Mouse (Mus musculus): ENCODE data around the gene Apba2. TPM values are rescaled to one million over a fixed set of nuclear protein-coding genes. Genes with fewer than 3 reads are reported as not detected.

The Apba2 gene
- total and polyA plus RNA-seq, 2 experiments from 2014 or later = 0.42 TPM; not detected in 1

DNA sequence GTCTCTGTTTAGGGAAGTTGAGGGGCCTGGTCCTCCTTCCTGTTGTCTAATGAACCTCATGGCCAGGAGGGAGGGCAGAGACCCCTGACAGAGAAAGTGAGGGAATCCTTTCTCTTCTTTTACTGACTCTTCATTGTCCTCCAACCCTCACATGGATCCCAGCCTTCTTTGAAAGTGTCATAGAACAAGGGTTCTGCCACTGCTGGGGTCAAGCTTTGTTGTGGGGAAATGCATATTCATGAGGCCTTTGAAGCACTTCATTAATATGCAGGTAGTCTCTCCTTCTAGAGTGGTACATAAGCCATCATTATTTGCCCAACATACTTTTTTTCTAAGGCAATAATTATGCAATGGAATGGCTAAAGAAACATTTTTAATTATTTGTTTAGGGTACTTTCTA lies 133.0 kb downstream of the Apba2 start:
- ATAC-seq (ENCODE audit: insufficient read depth, low read depth) = no peak
- TF ChIP-seq CTCF (IDR thresholded peaks at IDR 0.05; ENCODE audit: low read depth) = no peak
- TF ChIP-seq EP300 (IDR thresholded peaks at IDR 0.05; ENCODE audit: low read depth) = no peak

DNA sequence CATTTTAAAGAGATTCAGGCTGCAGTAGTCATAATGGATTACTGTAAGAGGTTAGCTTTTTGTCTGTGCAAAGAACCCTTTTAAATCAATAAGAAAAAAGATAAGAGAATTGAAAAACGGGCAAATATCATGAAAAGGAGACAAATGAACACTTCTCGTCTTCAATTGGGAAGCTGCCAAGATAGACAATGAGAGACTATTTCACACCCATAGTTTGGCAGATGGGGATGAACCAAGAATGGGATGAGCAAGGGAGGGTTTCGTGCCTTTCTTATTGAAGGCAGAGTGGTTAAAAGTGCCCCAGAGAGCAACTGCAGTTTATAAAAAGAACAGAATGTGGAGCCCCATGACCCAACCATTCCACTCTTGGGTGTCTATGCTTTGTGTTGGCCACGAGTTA lies 137.4 kb downstream of the Apba2 start:
- WGBS = 57% methylated on average over 4 of the region's 4 CpGs
- no peak for TF ChIP-seq EP300 (IDR thresholded peaks at IDR 0.05; ENCODE audit: low read depth)
- no peak for TF ChIP-seq CTCF (IDR thresholded peaks at IDR 0.05; ENCODE audit: low read depth)

More for the DNA sequence above, 133.0 kb downstream of the Apba2 start:
- H3K27ac ChIP-seq (ENCODE audit: low read depth) = no peak overlapping the region
- no peak overlapping the region for H3K4me3 ChIP-seq (ENCODE audit: low read depth, low read length)
- H3K4me1 ChIP-seq (ENCODE audit: control insufficient read depth, insufficient read depth) = no peaks in the 10 kb centered on the region
- H3K27me3 ChIP-seq (ENCODE audit: control insufficient read depth, insufficient read depth, low read length) = no peaks in the 10 kb centered on the region
- no peak for DNase-seq (ENCODE audit: low spot score)
- H3K9me3 ChIP-seq (replicated peaks; ENCODE audit: control insufficient read depth, low read length) = no peaks in the 10 kb centered on the region
- no peaks in the 10 kb centered on the region for H3K36me3 ChIP-seq (replicated peaks; ENCODE audit: control insufficient read depth, insufficient read depth, low read length)
- H3K4me2 ChIP-seq (ENCODE audit: low read depth, low read length) = no peak overlapping the region
- no peak overlapping the region for H3K9ac ChIP-seq (replicated peaks; ENCODE audit: low read depth, low read length)

DNA sequence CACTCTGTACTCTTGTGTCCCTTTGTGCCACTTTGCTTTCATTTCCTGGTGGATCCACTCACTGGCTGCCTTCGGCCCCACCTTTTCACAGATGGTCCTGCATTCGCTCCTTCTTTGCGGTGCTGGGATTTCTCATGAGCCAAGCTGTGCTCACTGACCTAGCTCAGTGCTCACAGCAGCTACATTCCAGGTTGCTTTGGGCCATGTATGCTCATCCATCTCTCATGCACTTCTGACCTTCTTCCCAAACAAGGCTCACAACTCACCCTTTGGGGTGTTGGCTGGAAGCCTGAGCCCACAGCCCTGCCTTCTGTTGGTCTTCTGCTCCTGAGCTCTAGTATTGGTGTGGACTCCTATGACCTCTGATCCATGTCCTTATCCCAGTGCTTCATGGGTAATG lies 139.1 kb downstream of the Apba2 start:
- ATAC-seq (ENCODE audit: insufficient read depth, low read depth) = no peak
- no peak overlapping the region for H3K4me3 ChIP-seq (ENCODE audit: low read depth, low read length)

More for the DNA sequence above, 137.4 kb downstream of the Apba2 start:
- H3K36me3 ChIP-seq (replicated peaks; ENCODE audit: control insufficient read depth, insufficient read depth, low read length) = no peaks in the 10 kb centered on the region
- no peaks in the 10 kb centered on the region for H3K27me3 ChIP-seq (ENCODE audit: control insufficient read depth, insufficient read depth, low read length)
- no peak overlapping the region for H3K9ac ChIP-seq (replicated peaks; ENCODE audit: low read depth, low read length)
- no peak overlapping the region for H3K4me3 ChIP-seq (ENCODE audit: low read depth, low read length)
- ATAC-seq (ENCODE audit: insufficient read depth, low read depth) = no peak
- H3K27ac ChIP-seq (ENCODE audit: low read depth) = no peak overlapping the region
- no peaks in the 10 kb centered on the region for H3K4me1 ChIP-seq (ENCODE audit: control insufficient read depth, insufficient read depth)
- H3K9me3 ChIP-seq (replicated peaks; ENCODE audit: control insufficient read depth, low read length) = no peaks in the 10 kb centered on the region
- no peak overlapping the region for H3K4me2 ChIP-seq (ENCODE audit: low read depth, low read length)
- DNase-seq (ENCODE audit: low spot score) = no peak

DNA sequence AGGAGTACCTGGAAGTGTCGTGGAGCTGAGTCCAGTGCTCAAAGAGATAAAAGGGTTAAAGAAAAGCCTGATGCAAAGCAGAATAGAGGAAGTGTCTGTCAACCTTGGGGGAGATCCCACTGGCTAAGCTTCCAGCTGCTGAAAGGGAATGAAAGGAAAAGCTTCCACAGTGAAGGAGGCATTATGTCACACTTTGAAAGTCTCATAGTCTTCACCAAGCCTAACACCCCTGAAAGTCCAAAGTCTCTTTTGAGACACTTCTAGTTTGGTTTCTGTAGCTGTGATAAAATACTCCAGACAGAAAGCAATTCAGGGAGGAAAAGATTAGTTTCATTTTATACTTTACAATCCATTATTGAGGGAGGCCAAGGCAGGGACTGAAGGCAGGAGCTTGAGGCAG lies 141.4 kb downstream of the Apba2 start:
- no peak for ATAC-seq (ENCODE audit: insufficient read depth, low read depth)
- no peak overlapping the region for H3K4me3 ChIP-seq (ENCODE audit: low read depth, low read length)
- no peak overlapping the region for H3K4me2 ChIP-seq (ENCODE audit: low read depth, low read length)
- H3K27ac ChIP-seq (ENCODE audit: low read depth) = no peak overlapping the region
- H3K4me1 ChIP-seq (ENCODE audit: control insufficient read depth, insufficient read depth) = no peaks in the 10 kb centered on the region
- no peaks in the 10 kb centered on the region for H3K36me3 ChIP-seq (replicated peaks; ENCODE audit: control insufficient read depth, insufficient read depth, low read length)
- no peak for DNase-seq (ENCODE audit: low spot score)
- TF ChIP-seq CTCF (IDR thresholded peaks at IDR 0.05; ENCODE audit: low read depth) = no peak
- TF ChIP-seq EP300 (IDR thresholded peaks at IDR 0.05; ENCODE audit: low read depth) = no peak
- no peak overlapping the region for H3K9ac ChIP-seq (replicated peaks; ENCODE audit: low read depth, low read length)
- no peaks in the 10 kb centered on the region for H3K27me3 ChIP-seq (ENCODE audit: control insufficient read depth, insufficient read depth, low read length)
- WGBS = 26% methylated on average over 1 of the region's 1 CpGs
- H3K9me3 ChIP-seq (replicated peaks; ENCODE audit: control insufficient read depth, low read length) = no peaks in the 10 kb centered on the region

More for the DNA sequence above, 139.1 kb downstream of the Apba2 start:
- TF ChIP-seq CTCF (IDR thresholded peaks at IDR 0.05; ENCODE audit: low read depth) (no peak), EP300 (IDR thresholded peaks at IDR 0.05; ENCODE audit: low read depth) (no peak)
- Histone ChIP-seq H3K9ac (replicated peaks; ENCODE audit: low read depth, low read length) (no peak overlapping the region), H3K36me3 (replicated peaks; ENCODE audit: control insufficient read depth, insufficient read depth, low read length) (no peaks in the 10 kb centered on the region), H3K27ac (ENCODE audit: low read depth) (no peak overlapping the region), H3K4me2 (ENCODE audit: low read depth, low read length) (no peak overlapping the region), H3K9me3 (replicated peaks; ENCODE audit: control insufficient read depth, low read length) (no peaks in the 10 kb centered on the region), H3K27me3 (ENCODE audit: control insufficient read depth, insufficient read depth, low read length) (no peaks in the 10 kb centered on the region), H3K4me1 (ENCODE audit: control insufficient read depth, insufficient read depth) (no peaks in the 10 kb centered on the region)
- WGBS = 83% methylated on average over 3 of the region's 3 CpGs
- DNase-seq (ENCODE audit: low spot score) = no peak

DNA sequence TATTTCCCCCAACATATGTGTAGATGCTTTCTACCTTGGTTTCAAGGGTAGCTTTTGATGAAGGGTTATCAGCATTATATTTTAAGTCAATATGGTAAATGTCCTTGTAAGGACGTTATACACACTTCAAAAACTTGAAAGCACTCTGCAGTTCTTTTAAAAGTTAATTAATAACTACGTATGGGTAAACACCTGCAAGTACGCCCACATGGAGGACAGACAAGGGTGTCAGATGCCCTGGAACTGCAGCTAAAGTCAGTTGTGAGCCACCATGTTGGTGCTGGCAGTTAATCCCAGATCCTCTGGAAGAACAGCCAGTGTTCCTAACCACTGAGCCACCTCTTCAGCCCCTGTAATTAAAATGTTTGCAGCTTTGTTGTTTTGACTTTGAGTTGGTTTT lies 144.0 kb downstream of the Apba2 start:
- DNase-seq (ENCODE audit: low spot score) (no peak), ATAC-seq (ENCODE audit: insufficient read depth, low read depth) (no peak)
- Histone ChIP-seq H3K9ac (replicated peaks; ENCODE audit: low read depth, low read length) (no peak overlapping the region), H3K27ac (ENCODE audit: low read depth) (no peak overlapping the region), H3K36me3 (replicated peaks; ENCODE audit: control insufficient read depth, insufficient read depth, low read length) (no peaks in the 10 kb centered on the region), H3K4me1 (ENCODE audit: control insufficient read depth, insufficient read depth) (no peaks in the 10 kb centered on the region), H3K27me3 (ENCODE audit: control insufficient read depth, insufficient read depth, low read length) (no peaks in the 10 kb centered on the region), H3K9me3 (replicated peaks; ENCODE audit: control insufficient read depth, low read length) (no peaks in the 10 kb centered on the region), H3K4me3 (ENCODE audit: low read depth, low read length) (no peak overlapping the region), H3K4me2 (ENCODE audit: low read depth, low read length) (no peak overlapping the region)
- no peak for TF ChIP-seq CTCF (IDR thresholded peaks at IDR 0.05; ENCODE audit: low read depth)
- TF ChIP-seq EP300 (IDR thresholded peaks at IDR 0.05; ENCODE audit: low read depth) = no peak
- WGBS = 70% methylated on average over 3 of the region's 3 CpGs

DNA sequence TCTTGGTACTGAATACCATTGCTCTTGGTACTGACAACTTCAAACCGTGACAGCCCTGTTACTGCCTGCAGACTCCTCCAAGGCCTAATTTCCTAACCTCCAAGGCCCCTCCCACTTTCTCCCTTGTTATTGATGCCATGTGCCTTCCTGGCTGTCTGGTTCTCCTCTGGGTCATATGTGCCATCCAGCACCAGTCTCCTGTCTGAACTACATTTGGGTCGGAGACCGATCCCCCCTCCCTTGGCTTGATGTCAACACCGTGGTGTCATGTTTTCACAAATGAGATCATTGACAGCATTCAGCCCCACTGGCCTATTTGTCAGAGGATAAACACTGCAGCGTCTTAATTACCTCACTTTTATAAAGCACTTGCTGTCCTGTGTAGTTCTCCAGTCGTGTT lies 144.5 kb downstream of the Apba2 start:
- H3K4me1 ChIP-seq (ENCODE audit: control insufficient read depth, insufficient read depth) = no peaks in the 10 kb centered on the region
- no peak overlapping the region for H3K4me3 ChIP-seq (ENCODE audit: low read depth, low read length)
- no peak overlapping the region for H3K9ac ChIP-seq (replicated peaks; ENCODE audit: low read depth, low read length)
- H3K9me3 ChIP-seq (replicated peaks; ENCODE audit: control insufficient read depth, low read length) = no peaks in the 10 kb centered on the region
- no peak overlapping the region for H3K27ac ChIP-seq (ENCODE audit: low read depth)
- ATAC-seq (ENCODE audit: insufficient read depth, low read depth) (no peak), DNase-seq (ENCODE audit: low spot score) (no peak)
- 75% methylated on average over 6 of the region's 6 CpGs for WGBS
- no peaks in the 10 kb centered on the region for H3K36me3 ChIP-seq (replicated peaks; ENCODE audit: control insufficient read depth, insufficient read depth, low read length)
- TF ChIP-seq EP300 (IDR thresholded peaks at IDR 0.05; ENCODE audit: low read depth) (no peak), CTCF (IDR thresholded peaks at IDR 0.05; ENCODE audit: low read depth) (no peak)
- H3K4me2 ChIP-seq (ENCODE audit: low read depth, low read length) = no peak overlapping the region
- no peaks in the 10 kb centered on the region for H3K27me3 ChIP-seq (ENCODE audit: control insufficient read depth, insufficient read depth, low read length)

Data from heart, postnatal 0 days (tissue).